Mouse (Mus musculus): ENCODE measurements at regions not wholly inside any gene's neighbourhood (a gene's known extent, or its start where the extent isn't known, plus 50 kb on each side); places are given as distances from the start of the nearest gene placed in this dataset.

GRCm38 (mm10) chr9:41890273-41891141 is 233.6 kb downstream of the Sorl1 start:
- TF ChIP-seq POLR2A (IDR thresholded peaks at IDR 0.05; ENCODE audit: low read depth, low read length) (no peak), CTCF (conservative IDR thresholded peaks at IDR 0.05; ENCODE audit: insufficient read depth, insufficient read length, low read depth, low read length) (no peak)
